Mouse (Mus musculus) liver, adult 2 months (tissue): ENCODE data around the gene Cnga2.

ENCODE experiments used
- CTCF ChIP-seq: fragments of 200-500 bp; IDR thresholded peaks from 2 replicates; pipeline ENCODE4 v1.5.1; 2011; ENCODE audit warnings: low read depth, low read length, control low read depth
- POLR2A ChIP-seq: fragments of 200-500 bp; IDR thresholded peaks from 2 replicates; pipeline ENCODE4 v1.6.1; 2011; ENCODE audit warnings: low read length, control low read depth; ENCODE audit not compliant: insufficient read depth; ENCODE audit errors: extremely low read depth

DNA sequence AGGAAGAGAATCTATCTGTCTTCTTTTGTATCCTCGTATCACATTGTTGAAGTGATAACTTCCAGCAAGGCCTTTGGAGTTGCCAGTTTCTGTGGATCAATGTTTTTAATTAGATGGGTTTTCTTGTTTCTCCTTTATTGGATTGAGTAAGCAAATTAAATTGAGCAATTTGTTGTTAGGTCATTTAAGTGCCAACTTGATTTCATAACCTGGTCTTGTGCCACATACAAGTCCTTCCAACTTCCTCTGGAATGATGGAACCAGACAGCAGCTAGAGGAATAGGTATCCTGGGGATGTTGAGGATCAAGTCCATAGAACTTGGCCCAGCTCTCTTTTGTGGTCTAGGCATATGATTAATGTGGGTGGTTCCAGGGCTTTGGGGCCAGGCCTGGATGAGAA is 30.6 kb downstream of the Cnga2 start:
- TF ChIP-seq CTCF (no peak), POLR2A (no peak)
